Mouse (Mus musculus) naive thymus-derived CD4-positive, alpha-beta T cell, adult 2 months (primary cell): ENCODE measurements around the gene Zic5.

ENCODE experiments used
- DNase-seq: peaks from one replicate; pipeline ENCODE4 v3.0.0-alpha.2; 2011; ENCODE audit warnings: low read depth

Gene Zic5

GRCm38 (mm10) chr14:122479461-122480109 is 14.1 kb upstream of the Zic5 start:
- no peak for DNase-seq

GRCm38 (mm10) chr14:122478574-122479011 is 13.1 kb upstream of the Zic5 start:
- no peak for DNase-seq

- DNase-seq = no peak
Measured at GRCm38 (mm10) chr14:122477971-122478573, 12.6 kb upstream of the Zic5 start.

- no peak for DNase-seq
Measured at GRCm38 (mm10) chr14:122477261-122477671, 11.8 kb upstream of the Zic5 start.

GRCm38 (mm10) chr14:122476822-122477215 is 11.3 kb upstream of the Zic5 start:
- no peak for DNase-seq

- DNase-seq = peak; percentile 33
Measured at GRCm38 (mm10) chr14:122476041-122476821, 10.8 kb upstream of the Zic5 start.

GRCm38 (mm10) chr14:122475557-122476040 is 10.1 kb upstream of the Zic5 start:
- DNase-seq = no peak

GRCm38 (mm10) chr14:122474891-122475556 is 9.5 kb upstream of the Zic5 start, which contains the start of gene Zic2:
Gene Zic2 (plus strand): TSS chr14:122475435.
- peak; percentile 42 for DNase-seq

- DNase-seq = no peak
Measured at GRCm38 (mm10) chr14:122474041-122474890, 8.8 kb upstream of the Zic5 start.

- no peak for DNase-seq
Measured at GRCm38 (mm10) chr14:122473211-122473751, 7.8 kb upstream of the Zic5 start.

- DNase-seq = no peak
Measured at GRCm38 (mm10) chr14:122472647-122473046, 7.2 kb upstream of the Zic5 start.

GRCm38 (mm10) chr14:122472161-122472560 is 6.7 kb upstream of the Zic5 start:
- no peak for DNase-seq

- DNase-seq = no peak
Measured at GRCm38 (mm10) chr14:122471449-122472085, 6.1 kb upstream of the Zic5 start.

- DNase-seq = no peak
Measured at GRCm38 (mm10) chr14:122468971-122469755, 3.7 kb upstream of the Zic5 start.

GRCm38 (mm10) chr14:122467926-122468841 is 2.7 kb upstream of the Zic5 start:
- DNase-seq = no peak

- DNase-seq = no peak
Measured at GRCm38 (mm10) chr14:122466756-122467362, 1.4 kb upstream of the Zic5 start.

- DNase-seq = no peak
Measured at GRCm38 (mm10) chr14:122465931-122466490, 534 bp upstream of the Zic5 start.

- DNase-seq = no peak
Measured at GRCm38 (mm10) chr14:122464351-122464762, 1.1 kb downstream of the Zic5 start.
